Mouse (Mus musculus): ENCODE results near the gene Angptl6.
A peak's percentile ranks its signal among the peaks of the same experiment; 100 is the strongest.

- TF ChIP-seq EP300 (IDR thresholded peaks at IDR 0.05; ENCODE audit: low read depth), result no peak
- peak; percentile 53 for TF ChIP-seq CTCF (IDR thresholded peaks at IDR 0.05; ENCODE audit: low read depth)
Measured at GRCm38 (mm10) chr9:20842670-20843069, 36.9 kb downstream of the Angptl6 start.
